Mouse (Mus musculus): ENCODE measurements around the gene D130052B06Rik.

Gene D130052B06Rik

DNA sequence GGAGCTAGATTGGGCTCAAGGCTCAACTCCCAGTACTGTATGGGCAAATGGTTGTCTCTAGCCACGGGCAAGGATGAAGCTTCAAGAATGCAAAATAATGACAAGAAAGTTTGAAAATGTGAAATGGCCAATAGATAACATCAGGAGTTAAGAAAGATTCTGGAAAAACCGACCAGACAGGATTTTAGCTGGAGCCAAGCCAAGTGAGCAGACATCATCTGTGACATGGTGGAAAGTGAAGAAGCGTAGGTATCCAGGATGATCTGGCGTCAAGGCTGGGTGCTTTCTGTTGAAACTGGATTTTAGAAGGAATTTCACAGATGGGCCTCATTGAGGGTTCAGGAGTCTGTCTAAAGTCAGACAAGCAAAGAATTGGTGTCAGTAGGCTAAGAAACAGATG, at the start of gene D130052B06Rik:
Gene D130052B06Rik (plus strand): TSS at position 317 of the 400 bp plus-strand sequence.
- no peak for DNase-seq (ENCODE audit: low spot score in 2 of 2)

DNA sequence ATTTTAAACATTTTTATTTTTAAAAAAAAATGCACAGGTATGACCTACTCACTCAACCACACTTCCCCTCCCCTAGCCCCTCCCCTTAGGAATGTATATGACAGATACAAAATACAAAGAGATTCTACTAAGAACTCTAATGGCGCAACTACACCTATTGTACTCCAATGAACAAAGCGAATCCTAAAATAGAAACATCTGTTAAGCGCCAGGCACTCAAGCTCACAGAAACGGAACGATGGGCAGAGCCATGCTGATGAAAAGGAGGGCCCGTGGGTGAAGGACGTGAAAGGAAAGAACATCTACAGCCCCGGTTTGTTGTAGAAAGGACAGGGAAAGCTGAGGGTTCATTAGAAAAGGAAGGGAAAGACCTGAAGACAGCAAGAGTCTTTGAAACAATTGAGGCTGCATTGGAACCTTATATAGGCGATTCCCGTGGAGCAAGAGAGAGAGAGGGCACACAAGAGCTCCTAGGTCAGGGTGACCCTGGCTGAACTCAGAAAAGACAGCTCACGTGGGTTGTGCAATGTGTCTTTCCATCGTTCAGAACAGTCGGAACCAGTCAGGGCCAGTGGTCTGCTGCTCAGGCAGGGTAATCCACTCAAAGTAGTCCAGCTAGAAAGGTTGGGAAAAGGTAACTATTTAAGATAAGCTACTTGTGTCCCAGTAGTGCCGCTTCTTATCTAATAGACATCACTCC, 48.1 kb upstream of the D130052B06Rik start:
- no peak for DNase-seq (ENCODE audit: low spot score in 2 of 2)

DNA sequence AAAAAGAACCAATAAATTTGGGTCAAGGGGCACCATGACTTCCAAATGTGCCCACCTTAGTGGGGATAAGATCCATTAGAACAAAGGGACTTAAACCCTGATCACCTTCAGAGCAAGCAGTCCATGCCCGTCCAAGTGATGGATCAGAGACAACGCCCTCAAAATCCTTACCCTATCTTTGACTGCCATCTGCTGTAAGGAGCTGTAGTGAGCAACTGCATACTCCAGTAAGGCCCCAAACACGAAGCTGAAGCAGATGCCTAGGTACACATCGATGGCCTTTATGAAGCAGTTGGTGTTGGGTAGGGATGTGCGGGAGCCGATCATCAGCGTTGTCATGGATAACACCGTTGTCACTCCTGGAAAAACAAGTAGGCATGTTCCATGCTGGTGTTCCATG, 45.0 kb upstream of the D130052B06Rik start:
- no peak for DNase-seq (ENCODE audit: low spot score in 2 of 2)

DNA sequence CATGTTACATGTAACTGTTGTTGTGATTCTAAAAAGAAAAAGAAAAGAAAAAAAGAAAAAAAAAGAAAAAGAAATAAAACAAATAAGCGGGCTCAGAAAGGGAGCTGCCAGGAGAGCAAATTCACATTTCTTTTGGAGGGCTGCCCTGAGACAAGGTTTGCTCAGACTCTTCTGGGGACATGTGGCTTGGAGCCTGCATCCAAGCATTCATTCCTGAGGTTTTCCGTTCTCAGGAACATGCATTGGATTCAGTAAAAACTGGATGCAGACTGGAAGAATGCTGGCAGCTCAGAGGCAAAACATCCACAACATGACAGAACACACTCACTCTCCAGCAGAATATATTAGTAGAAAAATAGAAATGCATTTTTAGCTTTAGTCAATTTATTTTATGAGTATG, 35.2 kb upstream of the D130052B06Rik start:
- no peak for DNase-seq (ENCODE audit: low spot score in 2 of 2)

DNA sequence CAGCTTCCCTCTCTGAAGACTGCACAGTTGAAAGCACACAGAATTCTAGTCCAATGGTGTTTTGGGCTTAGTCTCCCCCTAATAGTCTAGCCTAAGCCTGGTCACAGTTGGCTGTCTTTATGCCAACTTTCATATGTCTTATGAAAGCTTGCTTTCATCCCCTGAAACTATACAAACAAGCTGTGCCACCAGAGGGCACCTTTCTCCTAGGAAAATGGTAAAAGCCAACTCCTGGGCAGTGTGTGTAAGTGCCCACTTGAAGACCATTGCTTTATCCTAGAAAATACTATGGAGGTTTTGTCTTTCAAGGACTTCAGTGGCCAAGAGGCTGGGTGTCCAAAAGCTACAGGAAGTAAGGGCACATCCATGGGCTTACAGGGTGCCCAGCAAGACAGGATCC, 28.7 kb upstream of the D130052B06Rik start:
- DNase-seq (ENCODE audit: low spot score in 2 of 2): no peak

DNA sequence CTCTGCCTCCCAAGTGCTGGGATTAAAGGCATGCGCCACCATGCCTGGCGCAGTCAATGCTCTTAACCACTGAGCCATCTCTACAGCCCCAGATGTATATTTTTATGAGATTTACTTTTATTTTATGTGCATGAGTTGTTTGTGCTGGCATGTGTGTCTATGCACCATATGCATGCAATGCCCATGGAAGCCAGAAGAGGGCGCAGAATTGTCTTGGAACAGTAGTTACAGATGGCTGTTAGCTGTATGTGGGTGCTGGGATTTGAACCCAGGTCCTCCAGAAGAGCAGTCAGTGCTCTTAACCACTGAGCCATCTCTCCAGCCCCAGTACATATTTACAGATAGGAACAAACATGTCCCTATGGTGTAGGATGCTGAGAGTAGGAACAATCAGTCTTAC, 24.2 kb upstream of the D130052B06Rik start:
- DNase-seq (ENCODE audit: low spot score in 2 of 2): no peak

DNA sequence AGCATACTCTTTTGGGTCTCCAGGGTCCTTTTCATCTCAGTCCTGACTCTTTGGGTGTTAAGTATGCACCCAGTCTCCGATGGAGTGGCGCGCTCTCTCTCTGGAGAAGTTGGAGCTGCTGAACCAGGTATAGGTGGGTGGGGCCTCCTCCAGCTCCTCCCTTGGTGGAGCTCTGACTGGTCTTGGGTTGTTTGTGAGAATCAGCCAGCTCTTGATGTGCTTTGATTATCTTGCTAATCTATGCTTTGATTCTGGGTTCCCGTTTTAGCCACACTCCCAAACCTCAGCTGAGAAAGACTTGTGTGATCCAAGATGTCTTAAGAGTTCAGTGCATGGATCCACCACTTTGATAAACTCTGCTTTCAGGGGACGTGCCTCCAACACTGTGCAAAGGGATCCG, 20.2 kb upstream of the D130052B06Rik start, which contains the start of gene Gabrp:
Gene Gabrp (minus strand): TSS at position 101 of the 400 bp plus-strand sequence.
- DNase-seq (ENCODE audit: low spot score in 2 of 2): no peak

DNA sequence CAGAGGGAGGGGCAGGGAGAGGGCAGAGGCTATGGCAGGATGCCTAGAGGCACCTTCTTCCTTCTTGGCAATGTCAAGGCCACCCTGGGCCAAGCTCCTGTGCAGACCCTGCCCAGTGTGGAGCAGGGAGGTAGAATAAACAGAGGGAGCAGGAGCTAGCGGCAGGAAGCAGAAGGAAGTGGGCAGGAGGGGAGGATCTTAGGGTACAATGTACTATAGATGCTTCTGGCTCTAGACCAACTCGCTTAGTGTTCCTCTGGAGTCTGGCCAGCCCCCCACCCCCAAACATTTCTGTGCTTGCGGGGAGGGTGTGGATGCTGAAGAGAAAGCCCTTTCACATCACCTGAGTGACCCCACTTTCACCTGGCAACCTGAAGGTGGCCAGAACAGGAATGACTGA, 19.5 kb upstream of the D130052B06Rik start:
- DNase-seq (ENCODE audit: low spot score in 2 of 2): no peak

DNA sequence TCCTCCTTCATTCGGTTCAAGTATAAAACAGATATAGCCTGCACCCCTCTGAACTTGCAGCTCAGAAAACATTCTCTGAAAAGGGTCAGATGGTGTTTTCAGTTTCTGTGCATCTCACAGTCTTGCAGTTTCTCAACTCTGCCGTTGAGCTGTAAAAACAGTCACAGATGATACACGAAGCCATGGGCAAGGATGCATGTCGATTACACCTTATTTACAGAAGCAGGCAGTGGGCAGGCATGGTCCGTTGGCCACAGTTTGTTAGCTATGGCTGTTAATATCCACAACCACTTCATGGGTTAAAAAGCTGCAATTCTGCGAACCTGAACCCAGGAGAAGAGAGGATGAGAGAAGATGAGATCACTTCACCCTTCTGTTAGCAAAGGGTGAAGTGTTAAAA, 12.5 kb upstream of the D130052B06Rik start:
- DNase-seq (ENCODE audit: low spot score in 2 of 2): no peak

DNA sequence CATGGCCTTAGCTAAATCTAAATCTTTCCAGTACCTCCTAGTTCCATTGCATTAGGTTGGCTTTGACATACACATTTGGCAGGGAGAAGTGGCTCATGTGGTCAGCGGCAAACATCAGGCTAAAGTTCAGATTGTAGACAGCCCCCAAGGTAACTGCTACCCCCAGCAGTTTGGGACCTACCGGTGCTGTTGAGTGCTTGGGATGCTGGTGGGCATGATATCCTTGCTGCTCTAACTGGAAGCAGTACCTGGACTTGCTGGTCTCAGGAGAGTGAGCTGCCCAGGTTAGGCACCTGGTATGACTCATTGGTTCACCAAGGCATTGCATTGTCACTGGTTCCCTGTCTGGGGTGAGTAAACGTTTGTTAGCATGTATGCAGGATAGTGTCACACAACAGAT, 8.3 kb upstream of the D130052B06Rik start:
- no peak for DNase-seq (ENCODE audit: low spot score in 2 of 2)

DNA sequence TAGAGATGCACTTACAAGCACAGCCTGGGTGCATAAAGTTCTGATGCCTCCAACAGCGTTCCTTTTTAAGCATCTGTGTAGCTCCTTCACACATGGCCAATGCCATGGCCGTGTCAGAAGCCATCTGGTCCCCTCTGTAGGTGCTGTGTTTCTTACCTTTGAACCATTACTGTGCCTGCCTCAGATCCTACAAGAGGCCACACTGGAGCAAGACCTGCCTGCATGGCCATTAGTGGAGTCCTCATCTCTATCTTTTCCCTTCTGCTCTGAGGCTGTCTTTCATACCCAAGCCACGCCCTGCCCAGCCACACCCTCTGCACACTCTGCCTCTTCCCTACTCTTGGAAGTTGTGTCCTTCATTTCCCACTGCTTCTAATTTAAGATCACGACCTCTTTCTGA, 6.3 kb upstream of the D130052B06Rik start:
- DNase-seq (ENCODE audit: low spot score in 2 of 2): no peak

DNA sequence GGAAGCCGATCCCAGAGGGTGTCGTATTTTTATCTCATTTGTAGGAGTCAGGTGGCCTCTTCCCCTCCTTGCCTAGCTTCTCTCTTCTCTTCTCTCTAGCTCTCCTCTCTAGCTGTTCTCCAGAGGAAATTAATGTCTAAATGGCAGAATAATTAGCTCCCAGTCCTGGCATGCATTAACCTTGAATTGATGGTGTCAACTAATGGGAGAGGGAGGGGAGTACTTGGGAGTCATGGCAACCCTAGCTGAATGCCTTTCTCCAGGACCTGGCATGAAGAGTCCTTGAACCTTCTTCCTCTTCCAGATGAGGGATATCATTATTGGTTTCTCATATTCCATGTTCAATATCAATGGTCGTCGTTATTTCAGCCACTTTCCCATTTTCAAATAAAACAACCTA, 2.4 kb upstream of the D130052B06Rik start:
- no peak for DNase-seq (ENCODE audit: low spot score in 2 of 2)

DNA sequence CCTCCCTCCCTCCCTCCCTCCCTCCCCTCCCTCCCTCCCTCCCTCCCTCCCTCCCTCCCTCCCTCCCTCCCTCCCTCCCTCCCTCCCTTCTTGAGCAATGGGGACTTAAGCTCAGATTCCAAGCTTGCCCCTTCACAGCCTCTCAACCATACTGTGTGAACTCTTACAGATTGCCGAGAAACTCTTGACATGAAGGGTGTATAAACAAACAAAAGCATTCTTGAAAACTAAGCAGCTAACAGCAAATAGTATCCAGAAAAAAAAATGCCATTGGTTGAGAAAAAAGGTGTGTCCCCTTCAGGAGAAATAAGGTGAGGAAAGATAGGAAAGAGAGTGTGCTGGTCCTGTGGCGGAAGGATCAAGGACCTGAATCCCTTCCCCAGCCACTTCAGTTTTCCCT, 4.1 kb downstream of the D130052B06Rik start:
- DNase-seq (ENCODE audit: low spot score in 2 of 2): no peak

DNA sequence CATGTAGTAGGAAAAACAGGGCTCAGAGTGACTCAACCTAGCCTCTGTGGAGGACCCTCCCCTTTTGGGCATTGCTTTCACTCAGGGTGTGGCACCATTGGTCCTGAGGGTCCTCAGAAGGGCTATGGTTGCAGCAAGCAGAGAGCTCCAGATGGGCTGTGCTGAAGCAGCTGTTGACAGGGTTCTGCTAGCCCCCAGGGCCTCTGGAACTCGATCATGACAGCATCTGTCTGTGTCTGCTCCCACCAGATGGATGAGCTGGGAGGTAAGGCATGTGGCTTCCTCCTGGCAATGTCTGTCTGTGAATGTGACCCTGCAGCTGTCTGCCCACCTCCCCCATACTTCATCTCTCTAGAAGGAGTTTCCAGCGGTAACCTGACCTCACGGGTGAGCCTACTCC, 8.7 kb downstream of the D130052B06Rik start:
- DNase-seq (ENCODE audit: low spot score in 2 of 2): no peak

DNA sequence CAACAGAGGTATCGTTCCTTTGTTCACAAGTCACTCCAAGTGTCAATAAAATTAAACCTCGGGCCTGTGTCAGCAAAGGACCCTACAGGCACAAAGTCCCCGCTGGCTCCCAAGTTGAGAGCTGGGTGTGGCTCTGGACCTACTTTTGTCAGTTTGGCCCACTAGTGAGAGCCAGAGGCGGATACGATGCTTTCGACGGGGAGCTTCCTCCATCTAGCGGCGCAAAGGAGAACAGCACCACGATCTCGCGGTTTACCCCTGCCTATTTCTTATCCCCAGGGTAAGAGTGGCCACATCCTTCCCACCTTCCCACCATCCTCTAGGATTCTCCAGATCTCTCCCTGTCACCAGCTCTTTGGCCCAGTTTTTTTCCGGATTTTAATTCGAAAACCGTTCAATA, 15.1 kb downstream of the D130052B06Rik start:
- peak; percentile 17 to 19 for DNase-seq (ENCODE audit: low spot score in 2 of 2)

DNA sequence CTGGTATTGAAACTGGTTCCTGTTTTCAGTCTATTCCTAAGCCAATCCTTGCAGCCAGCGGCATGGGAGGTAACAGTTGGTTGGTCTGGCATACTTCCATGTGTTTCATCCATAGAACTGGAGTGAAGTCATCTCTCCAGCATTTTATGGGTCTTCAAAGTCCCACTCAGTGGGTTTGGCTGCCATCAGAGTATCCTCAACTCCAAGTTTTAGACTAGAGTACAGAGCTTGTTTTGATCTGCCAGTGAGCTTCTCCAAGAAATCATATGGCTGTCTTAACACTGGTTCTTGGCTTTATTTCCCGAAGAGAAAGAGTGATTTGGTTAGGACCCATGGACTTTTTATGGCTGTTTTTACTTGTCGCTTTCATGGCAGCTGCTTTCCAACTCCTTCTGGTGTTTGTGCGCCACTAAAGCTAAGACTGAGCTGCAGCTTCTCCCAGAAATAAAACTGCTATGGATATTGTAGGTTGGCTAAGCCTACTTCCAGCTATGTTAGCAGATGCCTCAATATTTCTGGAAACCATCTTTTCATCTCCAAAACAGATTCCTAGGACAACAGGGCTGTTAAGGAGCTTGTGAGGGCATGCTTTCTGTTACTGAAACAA, 28.1 kb downstream of the D130052B06Rik start:
- DNase-seq (ENCODE audit: low spot score in 2 of 2): no peak

DNA sequence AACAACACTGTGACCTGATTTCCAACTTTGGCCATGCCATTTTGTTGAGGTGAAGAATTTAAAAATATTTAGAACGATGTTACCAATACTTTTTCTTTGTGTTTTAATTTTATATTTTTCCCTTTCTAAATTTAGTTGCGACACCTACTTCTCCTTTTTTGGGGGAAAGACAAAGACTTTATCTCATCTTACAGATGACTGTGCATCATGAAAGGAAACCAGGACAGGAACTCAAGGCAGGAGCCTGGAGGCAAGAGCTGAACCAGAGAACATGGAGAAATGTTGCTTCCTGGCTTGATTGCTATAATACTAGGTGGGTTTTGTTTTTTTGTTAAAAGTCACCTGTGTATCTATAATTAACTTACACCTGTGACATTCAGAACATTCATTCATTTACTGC, 38.0 kb downstream of the D130052B06Rik start:
- DNase-seq (ENCODE audit: low spot score in 2 of 2): no peak

DNA sequence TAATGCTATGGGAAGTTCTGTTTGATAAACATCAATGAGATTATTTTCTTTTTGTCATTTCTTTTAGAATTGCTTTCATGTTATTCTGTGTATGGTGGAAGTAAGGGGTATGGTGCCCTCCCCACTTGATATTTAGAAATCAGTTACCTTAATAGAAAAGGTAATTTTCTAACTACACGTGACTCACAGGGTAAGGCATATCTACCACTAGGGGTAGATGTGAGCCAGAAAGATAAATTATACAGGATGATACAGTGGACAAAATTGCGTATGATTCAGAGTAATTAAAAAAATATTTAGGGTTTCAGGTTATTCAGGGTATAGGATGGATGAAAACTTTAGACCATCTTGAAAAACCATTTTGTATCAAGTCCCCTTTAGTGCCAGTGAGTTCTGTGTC, 50.3 kb downstream of the D130052B06Rik start:
- no peak for DNase-seq (ENCODE audit: low spot score in 2 of 2)

DNA sequence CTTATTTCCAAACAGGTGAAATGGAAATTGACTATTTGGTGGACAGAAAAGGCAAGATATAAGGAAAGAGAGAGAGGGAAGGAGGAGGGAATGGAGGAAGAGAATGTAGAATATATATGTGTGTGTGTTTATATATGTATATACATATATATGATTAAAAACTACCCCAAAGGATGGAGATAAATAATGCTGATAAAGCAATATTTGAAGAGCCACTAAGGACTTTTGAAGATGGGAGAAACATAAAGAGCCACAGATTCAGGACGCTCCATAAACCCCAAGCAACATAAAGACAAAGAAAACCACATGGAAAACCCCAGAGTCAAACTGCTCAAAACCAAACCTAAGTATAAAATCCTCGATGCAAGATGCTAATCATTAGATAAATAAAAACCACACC, 55.4 kb downstream of the D130052B06Rik start:
- no peak for DNase-seq (ENCODE audit: low spot score in 2 of 2)

DNA sequence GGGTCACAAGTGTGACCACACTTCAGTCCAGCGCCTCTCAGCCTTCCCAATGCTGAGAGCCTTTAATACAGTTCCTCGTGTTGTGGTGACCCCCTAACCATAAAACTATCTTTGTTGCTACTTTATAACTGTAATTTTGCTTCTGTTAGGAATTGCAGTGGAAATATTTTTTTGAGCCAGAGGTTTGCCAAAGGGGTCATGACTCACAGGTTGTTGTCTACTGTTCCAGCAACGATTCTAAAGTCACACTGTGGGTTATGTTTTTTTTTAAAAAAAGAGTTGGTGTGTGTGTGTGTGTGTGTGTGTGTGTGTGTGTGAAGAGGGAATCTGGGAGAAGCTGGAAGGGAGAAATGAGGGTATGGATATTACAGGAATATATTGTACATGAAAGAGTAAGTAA, 56.1 kb downstream of the D130052B06Rik start:
- DNase-seq (ENCODE audit: low spot score in 2 of 2): no peak

DNA sequence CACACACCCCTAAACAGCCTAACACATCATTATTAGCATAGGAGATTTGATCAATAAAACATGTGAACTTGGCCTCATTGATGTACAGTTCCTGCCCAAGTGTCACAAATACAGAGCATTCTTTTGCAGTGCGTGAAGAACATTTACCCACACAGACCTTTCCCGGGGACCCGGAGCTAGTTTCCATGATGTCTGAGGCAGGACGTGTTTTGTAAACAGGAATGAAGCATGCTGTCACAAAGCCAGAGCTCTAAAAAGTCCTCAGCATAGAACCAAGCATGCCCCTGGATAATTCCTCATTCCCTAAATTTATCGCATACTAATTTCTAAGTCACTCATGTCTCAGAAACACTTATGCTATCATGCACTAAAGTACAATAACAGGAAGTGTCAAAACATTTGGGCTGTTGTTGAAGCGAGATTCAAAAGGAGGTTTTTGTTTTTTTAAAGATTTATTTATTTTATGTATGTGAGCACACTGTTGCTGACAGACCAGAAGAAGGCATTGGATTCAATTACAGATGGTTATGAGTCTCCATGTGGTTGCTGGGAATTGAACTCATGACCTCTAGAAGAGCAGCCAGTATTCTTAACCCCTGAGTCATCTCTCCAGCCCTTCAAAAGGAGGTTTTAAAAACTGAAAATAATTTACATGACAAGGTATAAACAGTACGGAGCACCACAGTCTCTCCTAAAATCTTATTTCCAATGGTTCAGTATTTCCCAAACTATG, 56.9 kb downstream of the D130052B06Rik start:
- no peak for DNase-seq (ENCODE audit: low spot score in 2 of 2)

DNA sequence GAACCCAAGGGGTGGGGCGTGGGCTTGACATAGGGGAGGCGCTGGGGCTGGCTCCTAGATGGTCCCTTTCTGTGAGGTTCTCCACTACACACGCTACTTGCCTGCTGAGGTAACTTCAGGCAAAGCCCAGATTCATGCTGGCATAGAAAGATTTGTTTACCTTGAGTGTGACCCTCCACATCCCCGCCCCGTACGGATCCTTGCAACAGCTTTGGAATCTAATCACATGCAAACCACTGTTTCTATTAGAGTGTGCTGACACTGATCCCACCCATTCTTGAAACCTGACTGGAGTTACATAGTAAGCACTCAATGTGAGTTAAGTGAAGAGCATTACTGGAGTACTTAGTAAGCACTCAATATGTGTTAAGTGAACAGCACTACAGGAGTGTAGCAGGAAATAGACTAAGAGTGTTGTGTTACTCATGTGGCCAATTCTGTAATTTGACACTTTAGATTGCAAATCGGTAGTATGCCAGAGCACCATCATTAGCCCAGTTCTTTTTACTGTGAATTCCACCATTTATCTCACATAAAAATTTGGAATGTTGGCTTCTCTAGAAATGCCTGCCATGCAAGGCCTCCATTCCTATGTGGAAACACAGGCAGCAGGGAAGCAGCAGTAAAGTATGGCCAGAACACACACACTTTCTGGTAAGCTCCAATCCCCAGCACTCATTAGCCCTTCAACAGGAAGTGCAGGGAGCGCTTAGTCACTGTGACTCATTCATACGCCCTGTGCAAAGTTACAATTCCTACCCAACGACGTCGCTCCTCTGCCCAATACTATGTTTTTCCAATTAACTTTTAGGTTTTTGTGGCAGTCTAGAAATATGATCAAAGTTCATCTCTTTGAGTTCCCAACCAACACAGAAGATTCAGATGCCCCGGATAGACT, 61.2 kb downstream of the D130052B06Rik start:
- DNase-seq (ENCODE audit: low spot score in 2 of 2): no peak
